Mouse (Mus musculus): ENCODE data around the gene Macf1. TPM values are rescaled to one million over a fixed set of nuclear protein-coding genes. Genes with fewer than 3 reads are reported as not detected.
A peak's percentile ranks its signal among the peaks of the same experiment; 100 is the strongest.

Macf1 gene
- polyA plus RNA-seq, 1 experiment from 2014 or later = 108 TPM

DNA sequence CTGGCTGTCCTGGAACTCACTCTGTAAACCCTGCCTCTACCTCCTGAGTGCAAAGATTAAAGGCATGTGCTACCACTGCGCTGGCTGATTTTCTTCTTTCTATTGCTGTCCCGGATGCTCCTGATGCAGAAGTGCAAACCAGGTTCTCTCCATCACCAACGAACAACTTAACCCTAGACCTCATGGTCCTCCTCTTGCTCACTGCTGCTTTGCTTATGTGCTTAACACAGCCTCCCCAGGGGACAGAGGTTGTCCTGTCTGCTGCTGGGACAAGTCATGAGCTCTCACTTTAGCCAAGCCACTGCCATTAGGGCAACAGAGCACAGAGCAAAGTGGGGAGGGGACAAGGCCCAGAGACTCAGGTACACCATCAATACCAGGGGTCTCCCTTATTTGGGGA is 369.7 kb downstream of the Macf1 start:
- no peaks in the 10 kb centered on the region for H3K36me3 ChIP-seq (ENCODE audit: control insufficient read depth, insufficient read depth, low read length)
- H3K9ac ChIP-seq (ENCODE audit: low read depth, low read length) = no peak overlapping the region
- H3K27me3 ChIP-seq (ENCODE audit: control insufficient read depth, insufficient read depth, low read length) = no peaks in the 10 kb centered on the region
- H3K4me2 ChIP-seq = no peak overlapping the region
- H3K9me3 ChIP-seq (replicated peaks; ENCODE audit: control insufficient read depth, low read length) = no peaks in the 10 kb centered on the region
- no peaks in the 10 kb centered on the region for H3K4me1 ChIP-seq (ENCODE audit: control insufficient read depth, insufficient read depth, low read length)
- WGBS (ENCODE audit: insufficient replicate concordance) = 78% methylated on average over 3 of the region's 3 CpGs
- H3K27ac ChIP-seq (ENCODE audit: low read depth, low read length) = no peak overlapping the region
- no peak overlapping the region for H3K4me3 ChIP-seq (ENCODE audit: low read depth, low read length)
- ATAC-seq (replicated peaks; ENCODE audit: insufficient number of reproducible peaks, low FRiP score, low TSS enrichment) = no peak

DNA sequence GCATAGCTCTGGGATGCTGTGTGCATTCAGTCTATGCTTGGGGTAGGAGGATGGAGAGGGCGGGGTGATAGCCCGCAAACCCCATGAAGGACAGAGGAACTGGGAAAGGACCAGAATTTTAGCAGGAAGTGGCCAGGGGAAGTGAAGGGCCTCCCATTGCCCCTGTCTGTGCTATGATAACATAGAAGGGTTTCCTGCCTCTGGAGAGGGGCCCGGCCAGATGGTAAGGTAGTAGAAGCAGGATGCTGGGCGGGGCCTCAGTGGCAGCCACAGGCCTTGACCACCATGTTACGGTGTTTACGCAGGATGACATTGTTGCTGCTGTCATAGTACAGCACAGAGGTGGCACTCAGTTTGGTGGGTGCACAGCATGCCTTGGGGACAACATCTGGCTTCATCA is 371.1 kb downstream of the Macf1 start:
- Histone ChIP-seq H3K36me3 (ENCODE audit: control insufficient read depth, insufficient read depth, low read length) (no peaks in the 10 kb centered on the region), H3K27ac (ENCODE audit: low read depth, low read length) (no peak overlapping the region), H3K9ac (ENCODE audit: low read depth, low read length) (no peak overlapping the region), H3K4me2 (no peak overlapping the region), H3K4me1 (ENCODE audit: control insufficient read depth, insufficient read depth, low read length) (peaks cover 7% of the 10 kb centered on the region; the same call in 1 of the 2 replicates), H3K9me3 (replicated peaks; ENCODE audit: control insufficient read depth, low read length) (no peaks in the 10 kb centered on the region), H3K27me3 (ENCODE audit: control insufficient read depth, insufficient read depth, low read length) (no peaks in the 10 kb centered on the region), H3K4me3 (ENCODE audit: low read depth, low read length) (no peak overlapping the region)
- 0 out of 2 replicates have a peak, but pooled peaks have one; percentile 33 for ATAC-seq (replicated peaks; ENCODE audit: insufficient number of reproducible peaks, low FRiP score, low TSS enrichment)
- 55% methylated on average over 6 of the region's 6 CpGs for WGBS (ENCODE audit: insufficient replicate concordance)

DNA sequence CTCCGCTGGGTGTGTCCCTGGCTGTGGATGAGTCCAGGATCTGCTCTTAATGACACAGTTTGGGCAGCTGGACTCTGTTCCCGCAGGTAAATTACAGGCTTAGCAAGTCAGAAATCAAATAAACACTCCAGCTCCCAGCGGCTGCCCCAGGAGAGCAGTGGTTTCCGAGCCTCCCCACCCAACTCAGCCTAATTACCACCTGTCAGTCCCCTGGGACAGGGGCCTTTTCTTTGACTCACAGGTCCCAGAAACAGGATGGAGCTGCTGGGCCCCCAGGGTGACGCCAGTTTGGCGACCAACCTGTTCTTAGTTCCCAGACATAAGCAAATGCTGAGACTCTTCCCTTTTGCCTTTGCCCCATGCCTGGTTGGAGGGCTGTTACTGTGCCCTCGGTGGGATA is 372.3 kb downstream of the Macf1 start:
- no peak for ATAC-seq (replicated peaks; ENCODE audit: insufficient number of reproducible peaks, low FRiP score, low TSS enrichment)
- Histone ChIP-seq H3K4me3 (ENCODE audit: low read depth, low read length) (no peak overlapping the region), H3K36me3 (ENCODE audit: control insufficient read depth, insufficient read depth, low read length) (no peaks in the 10 kb centered on the region), H3K4me1 (ENCODE audit: control insufficient read depth, insufficient read depth, low read length) (peaks cover 9% of the 10 kb centered on the region; the same call in 1 of the 2 replicates), H3K9ac (ENCODE audit: low read depth, low read length) (no peak overlapping the region), H3K4me2 (no peak overlapping the region), H3K27me3 (ENCODE audit: control insufficient read depth, insufficient read depth, low read length) (no peaks in the 10 kb centered on the region), H3K9me3 (replicated peaks; ENCODE audit: control insufficient read depth, low read length) (no peaks in the 10 kb centered on the region), H3K27ac (ENCODE audit: low read depth, low read length) (no peak overlapping the region)
- 78% methylated on average over 7 of the region's 7 CpGs for WGBS (ENCODE audit: insufficient replicate concordance)

DNA sequence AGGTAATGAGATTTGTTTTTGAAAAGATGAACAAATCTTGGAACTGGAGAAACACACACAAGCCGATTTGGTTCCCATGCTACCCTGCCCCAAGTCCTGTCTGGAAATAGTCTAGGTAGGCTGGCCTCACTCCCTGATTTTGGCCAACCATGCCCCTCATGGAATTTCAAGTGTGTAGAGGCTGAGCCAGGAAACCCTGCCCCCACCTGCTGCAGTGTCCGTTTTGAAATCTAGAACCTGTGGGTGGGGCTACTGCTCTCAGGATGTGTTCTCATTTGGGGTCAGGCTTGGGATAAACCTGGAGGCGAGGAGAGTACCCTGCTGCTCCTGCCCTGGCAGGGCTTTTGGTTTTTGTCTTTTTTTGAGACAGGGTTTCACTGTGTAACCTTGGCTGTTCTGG is 375.9 kb downstream of the Macf1 start:
- H3K4me3 ChIP-seq (ENCODE audit: low read depth, low read length) = no peak overlapping the region
- no peak overlapping the region for H3K9ac ChIP-seq (ENCODE audit: low read depth, low read length)
- H3K36me3 ChIP-seq (ENCODE audit: control insufficient read depth, insufficient read depth, low read length) = peaks cover 7% of the 10 kb centered on the region
- no peak for ATAC-seq (replicated peaks; ENCODE audit: insufficient number of reproducible peaks, low FRiP score, low TSS enrichment)
- no peak overlapping the region for H3K27ac ChIP-seq (ENCODE audit: low read depth, low read length)
- H3K4me2 ChIP-seq = no peak overlapping the region
- no peaks in the 10 kb centered on the region; the same call in 1 of the 2 replicates for H3K9me3 ChIP-seq (replicated peaks; ENCODE audit: control insufficient read depth, low read length)
- no peaks in the 10 kb centered on the region for H3K27me3 ChIP-seq (ENCODE audit: control insufficient read depth, insufficient read depth, low read length)
- 30% methylated on average over 3 of the region's 3 CpGs for WGBS (ENCODE audit: insufficient replicate concordance)
- peaks cover 11% of the 10 kb centered on the region; the same call in 1 of the 2 replicates for H3K4me1 ChIP-seq (ENCODE audit: control insufficient read depth, insufficient read depth, low read length)

DNA sequence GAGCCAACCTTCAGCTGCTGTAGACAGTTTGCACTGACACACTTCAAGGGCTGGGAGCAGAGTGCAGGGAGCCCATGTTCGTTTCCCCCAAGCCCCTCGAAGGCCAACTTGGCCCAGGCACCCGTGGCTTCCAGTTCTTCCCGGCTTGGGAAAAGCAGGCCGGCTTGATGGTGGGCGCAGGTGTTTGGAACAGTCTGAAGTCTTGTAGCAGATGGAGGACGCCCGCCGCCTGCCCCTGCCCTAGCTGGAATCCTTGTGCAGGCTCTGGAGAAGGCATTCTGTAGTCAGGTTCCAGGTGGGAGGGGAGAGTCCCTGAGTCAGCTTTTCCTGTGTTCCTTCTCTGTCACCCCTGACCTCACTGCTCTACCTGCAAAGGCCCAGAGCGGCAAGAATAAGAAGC is 377.2 kb downstream of the Macf1 start:
- H3K9me3 ChIP-seq (replicated peaks; ENCODE audit: control insufficient read depth, low read length) = no peaks in the 10 kb centered on the region; the same call in 1 of the 2 replicates
- WGBS (ENCODE audit: insufficient replicate concordance) = 89% methylated on average over 10 of the region's 10 CpGs
- H3K36me3 ChIP-seq (ENCODE audit: control insufficient read depth, insufficient read depth, low read length) = peaks cover 20% of the 10 kb centered on the region
- no peak overlapping the region for H3K4me3 ChIP-seq (ENCODE audit: low read depth, low read length)
- H3K4me2 ChIP-seq = no peak overlapping the region
- H3K27me3 ChIP-seq (ENCODE audit: control insufficient read depth, insufficient read depth, low read length) = no peaks in the 10 kb centered on the region
- peaks cover 11% of the 10 kb centered on the region; the same call in 1 of the 2 replicates for H3K4me1 ChIP-seq (ENCODE audit: control insufficient read depth, insufficient read depth, low read length)
- H3K9ac ChIP-seq (ENCODE audit: low read depth, low read length) = no peak overlapping the region
- ATAC-seq (replicated peaks; ENCODE audit: insufficient number of reproducible peaks, low FRiP score, low TSS enrichment) = no peak
- no peak overlapping the region for H3K27ac ChIP-seq (ENCODE audit: low read depth, low read length)

DNA sequence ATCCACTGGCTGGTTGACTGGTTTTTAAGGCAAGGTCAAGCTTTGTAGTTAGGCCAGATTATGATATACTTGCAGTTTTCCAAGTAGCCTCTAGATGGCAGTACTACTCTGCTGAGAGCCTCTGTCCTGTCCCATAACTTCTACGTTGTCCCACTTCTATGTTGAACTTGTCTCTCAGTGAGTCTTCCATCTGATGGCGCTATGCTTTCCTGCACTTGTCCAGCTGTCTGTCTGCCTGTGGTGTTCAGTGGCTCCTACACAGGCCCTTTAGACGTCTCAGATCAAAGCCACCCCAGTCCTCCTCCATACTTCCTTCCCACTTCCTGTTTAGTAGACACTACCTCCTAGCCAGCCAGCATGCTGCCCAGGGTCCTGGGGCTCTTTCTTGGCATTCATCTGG is 378.4 kb downstream of the Macf1 start:
- 31% methylated on average over 3 of the region's 3 CpGs for WGBS (ENCODE audit: insufficient replicate concordance)
- Histone ChIP-seq H3K4me1 (ENCODE audit: control insufficient read depth, insufficient read depth, low read length) (peaks cover 11% of the 10 kb centered on the region; the same call in 1 of the 2 replicates), H3K9me3 (replicated peaks; ENCODE audit: control insufficient read depth, low read length) (no peaks in the 10 kb centered on the region; the same call in 1 of the 2 replicates), H3K27ac (ENCODE audit: low read depth, low read length) (peak overlapping the region; percentile 50; the same call in 1 of the 2 replicates), H3K4me2 (no peak overlapping the region), H3K27me3 (ENCODE audit: control insufficient read depth, insufficient read depth, low read length) (no peaks in the 10 kb centered on the region), H3K4me3 (ENCODE audit: low read depth, low read length) (no peak overlapping the region), H3K9ac (ENCODE audit: low read depth, low read length) (no peak overlapping the region), H3K36me3 (ENCODE audit: control insufficient read depth, insufficient read depth, low read length) (peaks cover 22% of the 10 kb centered on the region)
- 0 out of 2 replicates have a peak, but pooled peaks have one; percentile 26 for ATAC-seq (replicated peaks; ENCODE audit: insufficient number of reproducible peaks, low FRiP score, low TSS enrichment)

Small RNA genes lying within 50 kb of the gene (microRNA-seq; reads per million reads assigned to microRNA genes)
- gene Mir6398 (ENCODE audit: borderline number of aligned reads) = not detected

Other genes starting within 250 kb of the Macf1 start
- 490 and 495 TPM in 2 replicates for gene Ndufs5, start 33.8 kb upstream of the Macf1 start, polyA plus RNA-seq (2014; fragmentation: Nextera tagmentation; extraction: Ambion mirVana)
- gene Akirin1, start 66.0 kb upstream of the Macf1 start, polyA plus RNA-seq (2014; fragmentation: Nextera tagmentation; extraction: Ambion mirVana) = 65.8 and 66.8 TPM in 2 replicates
- gene Rhbdl2, start 103.5 kb upstream of the Macf1 start, polyA plus RNA-seq (2014; fragmentation: Nextera tagmentation; extraction: Ambion mirVana) = 1.9 and 2.1 TPM in 2 replicates
- not detected in 2 replicates for gene 4933427I04Rik, start 175.3 kb upstream of the Macf1 start, polyA plus RNA-seq (2014; fragmentation: Nextera tagmentation; extraction: Ambion mirVana)
- 67.3 and 72.3 TPM in 2 replicates for gene Mycbp, start 220.5 kb upstream of the Macf1 start, polyA plus RNA-seq (2014; fragmentation: Nextera tagmentation; extraction: Ambion mirVana)
- 37.5 and 39.0 TPM in 2 replicates for gene Rragc, start 233.1 kb upstream of the Macf1 start, polyA plus RNA-seq (2014; fragmentation: Nextera tagmentation; extraction: Ambion mirVana)
- not detected in 2 replicates for gene 4930535I16Rik, start 233.7 kb upstream of the Macf1 start, polyA plus RNA-seq (2014; fragmentation: Nextera tagmentation; extraction: Ambion mirVana)

Data from heart, embryonic 11.5 days (tissue).